Mouse (Mus musculus): ENCODE results near the gene Dnttip1. TPM values are rescaled to one million over a fixed set of nuclear protein-coding genes. Genes with fewer than 3 reads are reported as not detected.
A peak's percentile ranks its signal among the peaks of the same experiment; 100 is the strongest.

The Dnttip1 gene
- polyA plus RNA-seq, 1 experiment from 2014 or later, result 58.0 TPM

- no peaks in the 10 kb centered on the region for H3K9me3 ChIP-seq (replicated peaks; ENCODE audit: control insufficient read depth, low read length)
- no peak overlapping the region for H3K27ac ChIP-seq (ENCODE audit: low read length)
- H3K9ac ChIP-seq (ENCODE audit: low read length), result no peak overlapping the region
- 92% methylated on average over 2 of the region's 2 CpGs for WGBS
- ATAC-seq (ENCODE audit: insufficient read depth, low FRiP score), result peak; percentile 70; the same call in 1 of the 2 replicates
- no peak overlapping the region for H3K4me2 ChIP-seq (ENCODE audit: low read depth, low read length)
- peaks cover 33% of the 10 kb centered on the region for H3K36me3 ChIP-seq (ENCODE audit: control insufficient read depth, insufficient read depth, low read length)
- H3K4me1 ChIP-seq (ENCODE audit: control insufficient read depth, insufficient read depth, low read length), result no peaks in the 10 kb centered on the region
- no peak overlapping the region for H3K4me3 ChIP-seq (replicated peaks; ENCODE audit: low read length)
- no peaks in the 10 kb centered on the region for H3K27me3 ChIP-seq (ENCODE audit: control insufficient read depth, insufficient read depth, low read length)
These were observed 15.7 kb downstream of the Dnttip1 start for GRCm38 (mm10) chr2:164761502-164761901.

DNA sequence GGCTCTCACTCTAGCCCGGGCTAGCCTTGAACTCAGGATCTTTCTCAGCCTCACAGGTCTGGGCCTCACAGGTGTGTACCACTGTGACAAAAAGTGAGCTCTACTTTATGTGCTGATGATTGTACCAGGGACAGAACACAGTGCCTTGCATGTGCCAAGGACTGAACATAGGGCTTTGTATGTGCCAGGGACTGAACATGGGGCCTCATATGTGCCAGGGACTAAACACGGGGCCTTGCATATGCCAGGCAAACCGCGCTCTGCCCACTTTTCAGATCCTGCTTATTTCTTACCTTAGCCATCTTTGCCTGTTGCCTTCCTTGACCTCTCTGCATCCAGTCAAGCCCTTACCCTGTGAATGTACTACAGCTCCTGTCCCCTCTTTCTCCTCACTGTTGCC, 16.2 kb downstream of the Dnttip1 start:
- Histone ChIP-seq H3K27ac (ENCODE audit: low read length) (no peak overlapping the region), H3K36me3 (ENCODE audit: control insufficient read depth, insufficient read depth, low read length) (peaks cover 33% of the 10 kb centered on the region), H3K27me3 (ENCODE audit: control insufficient read depth, insufficient read depth, low read length) (no peaks in the 10 kb centered on the region), H3K4me3 (replicated peaks; ENCODE audit: low read length) (no peak overlapping the region), H3K4me2 (ENCODE audit: low read depth, low read length) (no peak overlapping the region), H3K9ac (ENCODE audit: low read length) (no peak overlapping the region), H3K4me1 (ENCODE audit: control insufficient read depth, insufficient read depth, low read length) (no peaks in the 10 kb centered on the region), H3K9me3 (replicated peaks; ENCODE audit: control insufficient read depth, low read length) (no peaks in the 10 kb centered on the region)
- ATAC-seq (ENCODE audit: insufficient read depth, low FRiP score), result no peak
- 95% methylated on average over 4 of the region's 4 CpGs for WGBS

GRCm38 (mm10) chr2:164762593-164762992, 16.8 kb downstream of the Dnttip1 start:
- ATAC-seq (ENCODE audit: insufficient read depth, low FRiP score), result no peak
- 87% methylated on average over 7 of the region's 7 CpGs for WGBS
- no peak overlapping the region for H3K4me2 ChIP-seq (ENCODE audit: low read depth, low read length)
- no peaks in the 10 kb centered on the region for H3K4me1 ChIP-seq (ENCODE audit: control insufficient read depth, insufficient read depth, low read length)
- H3K27me3 ChIP-seq (ENCODE audit: control insufficient read depth, insufficient read depth, low read length), result no peaks in the 10 kb centered on the region
- peaks cover 33% of the 10 kb centered on the region for H3K36me3 ChIP-seq (ENCODE audit: control insufficient read depth, insufficient read depth, low read length)
- H3K4me3 ChIP-seq (replicated peaks; ENCODE audit: low read length), result no peak overlapping the region
- H3K9ac ChIP-seq (ENCODE audit: low read length), result no peak overlapping the region
- no peaks in the 10 kb centered on the region for H3K9me3 ChIP-seq (replicated peaks; ENCODE audit: control insufficient read depth, low read length)
- no peak overlapping the region for H3K27ac ChIP-seq (ENCODE audit: low read length)

- Histone ChIP-seq H3K4me1 (ENCODE audit: control insufficient read depth, insufficient read depth, low read length) (peaks cover 9% of the 10 kb centered on the region), H3K4me3 (replicated peaks; ENCODE audit: low read length) (no peak overlapping the region), H3K27ac (ENCODE audit: low read length) (no peak overlapping the region), H3K9me3 (replicated peaks; ENCODE audit: control insufficient read depth, low read length) (no peaks in the 10 kb centered on the region), H3K27me3 (ENCODE audit: control insufficient read depth, insufficient read depth, low read length) (no peaks in the 10 kb centered on the region), H3K36me3 (ENCODE audit: control insufficient read depth, insufficient read depth, low read length) (peaks cover 14% of the 10 kb centered on the region), H3K4me2 (ENCODE audit: low read depth, low read length) (no peak overlapping the region), H3K9ac (ENCODE audit: low read length) (no peak overlapping the region)
- 73% methylated on average over 3 of the region's 3 CpGs for WGBS
- no peak for ATAC-seq (ENCODE audit: insufficient read depth, low FRiP score)
These were observed 20.1 kb downstream of the Dnttip1 start for GRCm38 (mm10) chr2:164765841-164766240.

DNA sequence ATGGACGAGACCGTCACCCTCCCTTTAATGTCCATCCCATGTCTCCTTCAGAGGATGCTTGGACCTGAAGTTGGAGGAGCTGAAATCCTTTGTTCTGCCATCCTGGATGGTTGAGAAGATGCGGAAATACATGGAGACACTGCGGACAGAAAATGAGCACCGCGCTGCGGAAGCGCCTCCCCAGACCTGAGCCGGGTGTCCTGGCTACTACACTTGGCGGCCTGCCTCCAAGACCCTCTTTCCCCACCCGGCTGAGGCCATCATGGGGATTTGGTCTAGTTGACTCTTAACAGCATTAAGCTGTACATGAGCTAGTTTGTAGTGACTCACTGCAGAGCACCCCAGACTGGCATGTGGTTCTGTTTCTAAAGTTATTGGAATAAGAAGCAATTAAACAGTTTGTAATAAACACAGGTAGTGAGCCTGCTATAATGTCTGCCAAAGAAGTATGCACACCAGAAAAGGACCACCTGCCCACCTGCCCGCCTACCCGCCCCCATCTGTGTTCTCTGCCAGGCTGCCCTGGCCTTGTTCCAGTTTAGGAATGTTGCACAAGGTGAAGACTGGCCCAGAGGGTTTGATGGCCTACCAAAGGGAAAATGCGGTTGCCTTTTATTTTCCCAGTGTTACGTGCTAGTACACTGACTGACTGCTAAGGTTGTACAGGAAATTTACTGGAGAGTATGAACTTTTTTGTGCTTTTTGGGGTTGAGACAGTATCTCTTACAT, 22.2 kb downstream of the Dnttip1 start:
- Histone ChIP-seq H3K4me3 (replicated peaks; ENCODE audit: low read length) (no peak overlapping the region), H3K9me3 (replicated peaks; ENCODE audit: control insufficient read depth, low read length) (no peaks in the 10 kb centered on the region), H3K9ac (ENCODE audit: low read length) (no peak overlapping the region), H3K27me3 (ENCODE audit: control insufficient read depth, insufficient read depth, low read length) (no peaks in the 10 kb centered on the region), H3K27ac (ENCODE audit: low read length) (no peak overlapping the region), H3K4me2 (ENCODE audit: low read depth, low read length) (no peak overlapping the region), H3K36me3 (ENCODE audit: control insufficient read depth, insufficient read depth, low read length) (peaks cover 9% of the 10 kb centered on the region), H3K4me1 (ENCODE audit: control insufficient read depth, insufficient read depth, low read length) (peaks cover 23% of the 10 kb centered on the region)
- no peak for ATAC-seq (ENCODE audit: insufficient read depth, low FRiP score)
- WGBS, result 89% methylated on average over 15 of the region's 15 CpGs

DNA sequence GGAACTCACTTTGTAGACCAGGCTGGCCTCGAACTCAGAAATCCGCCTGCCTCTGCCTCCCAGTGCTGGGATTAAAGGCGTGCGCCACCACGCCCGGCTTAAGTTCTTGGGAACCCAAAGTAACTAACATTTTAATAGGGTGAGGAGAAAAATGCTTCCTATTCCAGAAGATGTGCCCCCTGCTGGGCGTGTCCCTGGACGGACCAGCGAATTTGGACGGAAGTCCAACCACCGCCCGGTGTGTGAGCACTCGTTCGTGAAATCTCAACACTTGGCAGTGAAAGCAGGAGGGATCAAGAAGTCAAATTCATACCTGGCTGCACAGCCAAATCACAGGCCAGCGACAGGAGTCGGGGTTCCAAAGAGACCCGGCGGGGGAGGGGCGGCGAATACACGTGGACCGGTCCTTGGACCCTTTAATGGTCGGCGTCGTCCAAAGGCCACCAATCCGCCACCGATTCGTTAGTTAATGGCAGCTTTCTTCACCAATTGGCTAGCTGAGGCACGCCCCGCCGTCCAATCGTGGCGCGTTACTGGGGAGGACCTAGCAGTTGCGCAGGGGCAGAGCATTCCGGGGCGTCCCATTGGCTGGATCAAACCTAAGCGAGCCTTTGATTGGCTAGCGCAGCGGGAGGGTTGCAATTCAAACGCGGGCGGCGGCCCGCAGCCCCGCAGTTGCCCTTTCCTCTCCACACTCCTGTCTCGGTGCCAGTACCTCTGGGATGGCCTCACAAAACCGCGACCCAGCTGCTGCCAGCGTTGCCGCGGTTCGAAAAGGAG, 23.7 kb downstream of the Dnttip1 start, which contains the start of gene Ube2c:
Gene Ube2c, plus strand, starts transcription at position 641 of the 780 bp plus-strand sequence.
- WGBS, result 2% methylated on average over 53 of the region's 53 CpGs
- Histone ChIP-seq H3K36me3 (ENCODE audit: control insufficient read depth, insufficient read depth, low read length) (peaks cover 12% of the 10 kb centered on the region), H3K9ac (ENCODE audit: low read length) (peak within 1 kb of the TSS; percentile 88), H3K4me1 (ENCODE audit: control insufficient read depth, insufficient read depth, low read length) (peaks cover 30% of the 10 kb centered on the region), H3K9me3 (replicated peaks; ENCODE audit: control insufficient read depth, low read length) (no peaks in the 10 kb centered on the region), H3K27ac (ENCODE audit: low read length) (peak within 1 kb of the TSS; percentile 79), H3K4me2 (ENCODE audit: low read depth, low read length) (peak within 1 kb of the TSS; percentile 79), H3K27me3 (ENCODE audit: control insufficient read depth, insufficient read depth, low read length) (no peaks in the 10 kb centered on the region), H3K4me3 (replicated peaks; ENCODE audit: low read length) (peak within 1 kb of the TSS; percentile 98)
- peak; percentile 98 for ATAC-seq (ENCODE audit: insufficient read depth, low FRiP score)

- Histone ChIP-seq H3K4me2 (ENCODE audit: low read depth, low read length) (peak overlapping the region; percentile 79), H3K27me3 (ENCODE audit: control insufficient read depth, insufficient read depth, low read length) (no peaks in the 10 kb centered on the region), H3K36me3 (ENCODE audit: control insufficient read depth, insufficient read depth, low read length) (peaks cover 12% of the 10 kb centered on the region), H3K4me1 (ENCODE audit: control insufficient read depth, insufficient read depth, low read length) (peaks cover 30% of the 10 kb centered on the region), H3K9ac (ENCODE audit: low read length) (peak overlapping the region; percentile 88), H3K9me3 (replicated peaks; ENCODE audit: control insufficient read depth, low read length) (no peaks in the 10 kb centered on the region), H3K4me3 (replicated peaks; ENCODE audit: low read length) (peak overlapping the region; percentile 98), H3K27ac (ENCODE audit: low read length) (peak overlapping the region; percentile 70)
- no peak for ATAC-seq (ENCODE audit: insufficient read depth, low FRiP score)
- 2% methylated on average over 15 of the region's 15 CpGs for WGBS
These were observed 24.5 kb downstream of the Dnttip1 start for GRCm38 (mm10) chr2:164770279-164770678.

DNA sequence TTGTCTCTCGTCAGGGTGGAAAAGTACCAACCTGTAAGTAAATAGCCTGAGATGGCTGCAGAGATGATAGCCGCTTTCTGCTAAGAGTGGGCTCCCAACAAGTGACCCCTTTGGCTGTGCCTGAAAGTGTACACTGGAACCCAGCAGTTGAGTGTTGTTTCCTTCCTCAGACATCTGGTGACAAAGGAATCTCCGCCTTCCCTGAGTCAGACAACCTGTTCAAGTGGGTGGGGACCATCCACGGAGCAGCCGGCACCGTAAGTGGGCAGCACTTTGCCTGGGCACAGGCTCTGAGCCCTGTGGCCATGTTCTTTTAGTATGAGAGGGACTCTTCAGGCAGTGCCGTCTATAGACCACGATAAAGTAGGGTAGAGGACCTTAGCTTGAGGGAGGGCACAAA, 25.3 kb downstream of the Dnttip1 start:
- Histone ChIP-seq H3K4me2 (ENCODE audit: low read depth, low read length) (peak overlapping the region; percentile 79), H3K4me1 (ENCODE audit: control insufficient read depth, insufficient read depth, low read length) (peaks cover 30% of the 10 kb centered on the region), H3K4me3 (replicated peaks; ENCODE audit: low read length) (peak overlapping the region; percentile 98), H3K9ac (ENCODE audit: low read length) (peak overlapping the region; percentile 88), H3K36me3 (ENCODE audit: control insufficient read depth, insufficient read depth, low read length) (peaks cover 10% of the 10 kb centered on the region), H3K27ac (ENCODE audit: low read length) (no peak overlapping the region), H3K27me3 (ENCODE audit: control insufficient read depth, insufficient read depth, low read length) (no peaks in the 10 kb centered on the region), H3K9me3 (replicated peaks; ENCODE audit: control insufficient read depth, low read length) (no peaks in the 10 kb centered on the region)
- no peak for ATAC-seq (ENCODE audit: insufficient read depth, low FRiP score)
- WGBS, result 67% methylated on average over 8 of the region's 8 CpGs

Measured in stomach, embryonic 16.5 days (tissue).